Mouse (Mus musculus) erythroblast, embryonic 14.5 days (primary cell): ENCODE measurements around the gene 1700020A23Rik.

Experiments
- GATA1 ChIP-seq: IDR thresholded peaks from 2 replicates; pipeline ENCODE4 v1.6.1; 2012; ENCODE audit warnings: low read length, inconsistent platforms, mixed read lengths
- TAL1 ChIP-seq: IDR thresholded peaks from 3 replicates; pipeline ENCODE4 v1.6.1; 2012; ENCODE audit warnings: low read length, inconsistent platforms, mixed read lengths

DNA sequence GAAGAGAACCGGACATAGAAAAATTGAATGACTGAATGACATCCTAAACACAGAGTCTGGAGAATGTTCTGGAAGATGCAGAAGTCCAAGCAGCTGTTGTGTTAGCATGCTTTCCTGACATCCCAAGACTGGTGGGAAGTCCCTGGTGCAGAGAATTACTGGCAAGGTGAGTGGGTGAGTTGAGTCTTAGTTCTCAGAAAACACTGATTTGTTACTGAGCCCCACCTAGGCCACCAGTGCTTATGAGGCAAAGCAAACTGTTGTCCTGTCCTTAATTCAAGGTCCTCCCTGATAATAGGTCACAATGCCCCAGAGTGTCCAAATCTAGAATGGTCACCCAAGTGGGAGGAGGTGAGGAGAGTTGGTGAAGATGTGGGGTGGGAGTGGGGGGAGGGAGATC lies at the start of gene 1700020A23Rik, which contains the start of gene Gm28372:
- TF ChIP-seq TAL1 (no peak), GATA1 (no peak)
